Mouse (Mus musculus): ENCODE measurements around the gene Lcor. TPM values are rescaled to one million over a fixed set of nuclear protein-coding genes. Genes with fewer than 3 reads are reported as not detected.

The Lcor gene
- polyA plus RNA-seq, 1 experiment: 3.2 TPM

DNA sequence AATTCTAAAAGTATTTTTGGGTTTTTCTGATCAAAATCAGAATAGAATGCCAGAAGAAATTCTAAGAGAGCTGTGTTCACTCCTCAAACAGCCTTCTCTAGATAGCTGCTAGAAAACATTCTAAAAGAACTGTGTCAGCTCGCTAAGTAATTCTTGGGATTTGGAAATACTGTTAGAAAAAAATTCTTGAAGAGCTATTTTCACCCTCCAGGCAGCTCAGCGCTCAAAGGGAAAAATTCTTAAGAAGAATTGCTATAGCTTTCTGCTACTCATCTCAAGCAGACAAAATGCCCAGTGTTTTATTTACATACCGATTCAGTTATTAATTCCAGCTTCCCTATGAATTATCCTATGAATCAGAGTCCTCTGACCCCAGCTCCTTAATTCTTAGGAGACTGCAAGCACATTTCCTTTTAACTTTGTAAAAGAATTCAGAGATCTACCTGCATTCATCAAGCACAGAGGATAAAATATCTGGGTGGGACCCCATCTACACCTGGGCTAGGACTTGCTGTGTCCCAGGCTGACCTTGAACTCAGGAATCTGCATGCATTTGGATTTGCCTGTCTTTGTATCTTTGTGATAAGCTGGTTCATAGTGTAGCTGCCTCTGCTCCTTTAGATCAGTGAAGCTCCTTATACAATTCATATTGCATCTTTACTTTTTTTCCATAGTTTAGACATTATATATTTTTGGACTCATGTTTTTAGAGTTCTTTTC lies 5.7 kb upstream of the Lcor start:
- no peak for DNase-seq (ENCODE audit: low read depth)

DNA sequence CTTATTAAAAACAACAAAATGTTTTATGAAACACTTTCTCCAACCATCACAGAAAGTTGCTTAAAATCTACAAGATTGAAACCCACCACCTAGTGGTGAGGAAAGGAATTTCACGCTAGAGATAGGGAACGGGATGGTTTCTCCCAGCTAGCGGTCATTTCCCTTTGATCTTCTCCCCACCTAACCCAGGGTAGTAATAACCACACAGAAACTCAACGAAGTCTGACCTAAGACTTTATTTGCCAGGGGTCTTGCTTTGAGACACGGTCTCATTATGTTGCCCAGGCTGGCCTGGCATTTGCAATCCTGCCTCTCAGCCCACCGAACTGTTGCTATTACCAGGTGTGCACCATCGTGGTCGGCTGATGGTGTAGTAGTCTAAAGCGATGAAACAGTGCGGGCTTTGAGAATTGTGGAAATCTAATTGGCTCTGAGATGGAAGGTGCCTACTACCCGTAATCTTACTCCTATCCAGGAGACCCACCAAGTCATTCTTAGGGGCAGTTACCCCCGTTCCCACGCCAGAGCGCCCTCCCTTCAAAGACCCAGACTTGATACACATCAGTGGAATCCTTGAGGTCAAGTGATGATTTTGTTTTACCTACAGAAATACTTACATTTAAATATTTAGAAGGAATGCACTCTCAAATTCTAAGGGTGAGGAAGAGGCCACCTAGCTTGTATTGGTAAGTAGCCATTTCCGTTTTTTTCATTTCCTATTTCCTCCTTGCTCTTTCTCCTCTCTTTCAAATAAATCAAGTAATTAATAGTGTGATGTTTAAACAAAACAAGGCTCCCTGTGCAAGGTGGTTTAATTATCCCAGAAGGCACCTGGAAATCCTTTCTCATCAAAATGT lies 1.2 kb upstream of the Lcor start:
- no peak for DNase-seq (ENCODE audit: low read depth)

- no peak for DNase-seq (ENCODE audit: low read depth)
These were observed 599 bp upstream of the Lcor start for GRCm38 (mm10) chr19:41481887-41482189.

DNA sequence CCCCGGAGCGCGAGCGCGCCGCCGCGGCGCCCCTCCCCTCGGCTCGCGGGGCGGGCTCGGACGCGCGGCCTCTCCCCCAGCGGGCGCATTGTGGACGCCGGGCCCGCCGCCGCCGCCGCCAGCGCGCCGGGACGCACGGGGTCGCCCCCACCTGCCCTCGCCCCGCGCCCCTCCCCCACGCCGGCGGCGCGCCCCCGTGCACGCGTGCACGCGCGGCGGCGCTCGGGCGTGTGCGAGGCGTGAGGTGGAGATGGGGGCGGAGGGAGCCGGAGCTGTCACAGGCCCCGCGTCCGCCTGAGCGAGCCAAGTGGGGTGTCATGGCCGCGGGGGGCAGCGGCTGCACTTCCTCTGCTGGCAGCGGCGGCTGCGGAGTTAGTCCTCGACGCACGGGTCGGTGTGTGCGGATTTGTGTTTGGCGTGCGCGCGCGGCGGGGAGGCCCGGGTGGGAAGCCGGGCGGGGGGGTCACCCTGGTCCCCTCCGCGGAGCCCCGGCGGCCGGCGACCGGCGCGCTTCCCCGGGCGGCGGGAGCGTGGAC lies 540 bp downstream of the Lcor start:
- DNase-seq (ENCODE audit: low read depth): no peak

DNA sequence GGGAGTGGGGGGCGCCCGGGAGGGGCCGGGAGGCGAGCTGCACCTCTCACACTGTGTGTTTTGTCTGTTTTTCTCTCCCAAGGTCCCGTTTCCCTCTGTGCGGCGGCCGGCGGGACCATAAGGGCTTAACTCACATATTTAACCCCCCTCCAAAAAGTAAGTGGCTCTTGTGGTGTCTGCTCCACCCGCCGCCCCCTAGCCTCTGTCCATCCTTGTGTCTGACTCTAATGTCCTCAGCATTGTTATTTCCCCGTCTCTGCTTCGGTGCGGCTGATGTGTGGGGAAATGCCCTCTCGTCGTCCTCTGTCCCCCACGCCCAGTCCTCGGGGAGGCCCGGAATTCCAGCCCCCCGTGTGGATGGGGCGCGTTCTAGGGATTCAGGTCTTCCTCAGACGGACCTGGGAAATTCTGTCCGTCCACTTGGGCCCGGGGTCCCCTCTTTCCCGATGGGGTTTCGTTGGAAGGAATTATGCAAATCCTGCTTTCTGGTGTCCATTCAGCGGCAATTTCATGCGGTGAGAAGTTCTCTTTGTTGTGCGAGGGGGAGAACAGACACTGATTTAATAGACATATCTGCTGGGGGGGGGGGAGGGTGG lies 1.1 kb downstream of the Lcor start:
- no peak for DNase-seq (ENCODE audit: low read depth)

DNA sequence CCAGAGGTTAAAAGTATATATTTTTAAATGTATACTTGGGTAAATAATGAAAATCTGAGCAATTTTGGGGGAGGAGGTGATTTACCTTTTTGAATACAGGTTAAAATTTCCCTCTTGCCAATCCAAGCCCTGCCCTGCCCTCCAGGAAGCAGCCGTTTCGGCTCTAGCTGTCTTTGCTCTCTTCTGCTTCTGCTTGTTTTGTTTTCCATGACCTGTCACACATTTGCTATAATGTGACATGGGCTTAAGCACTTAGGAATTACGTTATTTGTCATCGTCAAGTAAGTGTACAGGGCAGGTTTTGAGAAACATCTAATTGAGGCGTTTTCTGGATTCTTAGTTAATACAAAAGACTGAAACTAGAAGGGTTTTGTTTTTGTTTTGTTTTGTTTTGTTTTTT lies 1.9 kb downstream of the Lcor start:
- no peak for DNase-seq (ENCODE audit: low read depth)

DNA sequence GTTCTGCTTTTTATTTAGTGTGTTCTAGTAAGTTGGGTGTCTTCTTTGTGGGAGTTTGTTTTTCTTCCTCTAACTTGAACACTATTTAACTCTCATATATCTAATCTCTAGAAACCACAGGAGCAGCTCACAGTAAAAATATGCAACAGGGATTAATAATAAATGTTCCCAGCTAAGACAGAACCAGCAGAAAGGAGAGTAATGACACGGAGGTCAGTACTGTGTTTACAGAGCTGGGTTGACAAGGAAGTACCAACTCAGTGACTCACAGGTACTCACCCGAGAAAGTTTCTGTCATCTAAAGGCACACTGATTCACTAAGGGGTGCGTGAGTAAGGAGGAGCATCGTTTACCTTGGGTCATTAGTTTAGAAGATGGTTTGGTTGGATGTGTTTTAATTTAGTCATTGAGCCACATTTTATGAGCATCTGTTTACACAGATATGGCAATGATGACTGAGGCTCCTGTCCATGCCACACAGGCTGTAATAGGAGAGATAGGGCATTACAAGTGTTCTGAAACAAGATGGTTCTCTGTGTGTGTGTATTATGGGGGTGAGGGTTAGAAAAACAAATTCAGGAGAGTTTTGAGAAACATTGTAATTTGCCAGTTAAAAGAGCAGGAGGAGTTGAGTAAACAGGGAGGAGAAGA lies 13.1 kb downstream of the Lcor start:
- no peak for DNase-seq (ENCODE audit: low read depth)

- DNase-seq (ENCODE audit: low read depth): no peak
These were observed 13.6 kb downstream of the Lcor start for GRCm38 (mm10) chr19:41496058-41496457.

DNA sequence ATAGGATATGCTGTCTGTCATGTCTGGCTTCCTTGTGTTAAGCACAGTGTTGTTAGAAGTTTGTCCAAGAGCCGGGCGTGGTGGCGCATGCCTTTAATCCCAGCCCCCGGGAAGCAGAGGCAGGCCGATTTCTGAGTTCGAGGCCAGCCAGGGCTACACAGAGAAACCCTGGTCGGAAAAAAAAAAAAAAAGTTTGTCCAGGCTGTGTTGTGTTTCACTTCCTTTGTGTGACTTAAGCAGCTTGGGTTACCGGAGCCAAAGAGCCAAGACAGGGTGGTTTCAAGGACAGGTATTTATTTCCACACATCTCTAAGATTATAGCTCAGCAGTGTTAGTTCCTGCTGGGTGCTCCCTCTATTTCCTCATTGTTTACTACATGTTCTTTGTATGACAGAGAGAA lies 25.4 kb downstream of the Lcor start:
- DNase-seq (ENCODE audit: low read depth): no peak

DNA sequence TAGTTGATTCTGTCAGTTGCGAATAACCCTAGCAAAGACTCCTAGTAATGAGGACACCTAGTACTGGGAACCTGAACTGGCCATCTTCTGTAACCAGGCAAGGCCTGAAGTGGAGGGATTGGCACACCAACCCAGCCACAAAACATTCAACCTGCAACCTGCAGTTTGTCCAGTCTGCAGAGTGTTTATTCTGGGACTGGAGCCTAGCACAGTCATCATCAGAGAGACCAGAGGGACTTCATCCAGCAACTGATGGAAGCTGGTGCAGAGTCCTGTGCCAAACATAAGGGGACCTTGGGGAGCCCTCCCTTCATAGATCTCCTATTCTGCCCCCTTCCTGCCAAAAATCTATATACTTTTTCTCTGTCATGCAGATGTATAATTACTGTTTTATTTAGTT lies 32.4 kb downstream of the Lcor start:
- DNase-seq (ENCODE audit: low read depth): no peak

GRCm38 (mm10) chr19:41515549-41515948 lies 33.1 kb downstream of the Lcor start:
- DNase-seq (ENCODE audit: low read depth): no peak

- DNase-seq (ENCODE audit: low read depth): no peak
These were observed 34.6 kb downstream of the Lcor start for GRCm38 (mm10) chr19:41517006-41517405.

GRCm38 (mm10) chr19:41519121-41519520 lies 36.7 kb downstream of the Lcor start:
- DNase-seq (ENCODE audit: low read depth): no peak

- DNase-seq (ENCODE audit: low read depth): no peak
These were observed 39.8 kb downstream of the Lcor start for GRCm38 (mm10) chr19:41522246-41522645.

DNA sequence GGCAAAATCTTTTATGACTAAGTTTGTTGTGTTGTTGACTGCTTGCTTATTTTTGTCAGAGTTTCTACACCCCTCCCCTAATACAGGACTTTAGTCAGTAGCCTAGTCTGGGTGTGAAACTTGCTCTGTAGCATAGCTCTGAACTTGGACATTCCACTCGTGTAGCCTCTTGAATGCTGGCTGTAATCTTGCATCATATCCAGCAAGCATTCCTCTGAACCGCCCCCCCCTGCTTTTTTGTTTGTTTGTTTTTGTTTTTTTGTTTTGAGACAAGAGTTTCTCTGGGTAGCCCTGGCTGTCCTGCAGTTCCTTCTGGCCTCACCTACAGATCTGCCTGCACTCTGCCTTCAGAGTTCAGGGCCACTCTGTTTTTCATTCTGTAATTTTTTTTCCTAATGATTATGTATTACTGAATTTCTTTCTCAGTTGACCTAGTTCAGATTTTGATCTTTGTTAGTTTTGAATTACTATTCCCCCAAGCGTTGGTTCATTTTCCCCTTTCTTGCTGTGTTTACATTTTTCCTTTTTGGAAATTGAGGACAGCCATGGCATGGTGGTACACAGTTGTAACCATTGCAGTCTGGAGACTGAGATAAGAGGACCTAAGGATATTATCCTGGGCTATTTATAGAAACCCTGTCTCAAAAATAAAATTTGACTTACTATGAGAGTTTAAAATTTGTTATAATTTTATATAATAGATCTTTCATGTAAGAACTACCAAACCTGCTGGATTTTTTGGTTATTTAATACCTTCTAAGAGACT lies 41.5 kb downstream of the Lcor start:
- no peak for DNase-seq (ENCODE audit: low read depth)

GRCm38 (mm10) chr19:41529169-41529568 lies 46.7 kb downstream of the Lcor start:
- no peak for DNase-seq (ENCODE audit: low read depth)

DNA sequence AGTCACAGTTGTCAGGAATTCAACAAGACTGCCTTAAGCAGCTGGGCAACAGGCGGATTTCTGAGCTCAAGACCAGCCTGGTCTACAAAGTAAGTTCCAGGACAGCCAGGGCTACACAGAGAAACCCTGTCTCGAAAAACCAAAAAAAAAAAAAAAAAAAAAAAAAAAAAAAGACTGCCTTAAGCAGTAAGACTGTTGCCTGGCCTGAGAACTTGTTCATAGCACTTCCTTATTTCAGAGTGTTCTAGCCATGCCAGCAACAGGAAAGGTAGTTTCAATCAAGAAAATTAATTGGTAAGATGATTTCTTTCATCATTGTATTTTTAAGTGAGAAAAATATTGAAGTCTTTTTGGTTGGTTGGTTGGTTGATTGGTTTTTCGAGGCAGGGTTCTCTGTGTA lies 51.6 kb downstream of the Lcor start:
- no peak for DNase-seq (ENCODE audit: low read depth)

- no peak for DNase-seq (ENCODE audit: low read depth)
These were observed 74.5 kb downstream of the Lcor start for GRCm38 (mm10) chr19:41556981-41557380.

DNA sequence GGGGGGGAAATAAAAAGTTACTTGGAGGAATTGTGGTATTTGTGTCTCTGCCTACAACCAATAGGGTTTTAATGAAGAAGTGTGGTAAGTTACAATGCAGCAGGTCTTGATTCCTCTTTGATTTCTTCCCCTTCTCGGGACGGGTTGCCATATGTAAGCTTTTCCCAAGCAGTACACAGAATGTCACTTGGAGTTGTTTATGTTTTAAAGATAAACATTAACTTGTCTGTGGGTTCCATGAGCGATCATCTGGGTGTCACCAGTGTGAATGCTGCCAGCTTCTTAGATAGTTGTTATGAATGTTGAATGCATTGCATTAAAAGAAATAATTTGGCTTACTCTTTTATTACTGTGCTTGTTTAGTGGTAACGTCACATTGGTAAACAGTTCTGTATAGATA lies 75.1 kb downstream of the Lcor start:
- DNase-seq (ENCODE audit: low read depth): no peak

DNA sequence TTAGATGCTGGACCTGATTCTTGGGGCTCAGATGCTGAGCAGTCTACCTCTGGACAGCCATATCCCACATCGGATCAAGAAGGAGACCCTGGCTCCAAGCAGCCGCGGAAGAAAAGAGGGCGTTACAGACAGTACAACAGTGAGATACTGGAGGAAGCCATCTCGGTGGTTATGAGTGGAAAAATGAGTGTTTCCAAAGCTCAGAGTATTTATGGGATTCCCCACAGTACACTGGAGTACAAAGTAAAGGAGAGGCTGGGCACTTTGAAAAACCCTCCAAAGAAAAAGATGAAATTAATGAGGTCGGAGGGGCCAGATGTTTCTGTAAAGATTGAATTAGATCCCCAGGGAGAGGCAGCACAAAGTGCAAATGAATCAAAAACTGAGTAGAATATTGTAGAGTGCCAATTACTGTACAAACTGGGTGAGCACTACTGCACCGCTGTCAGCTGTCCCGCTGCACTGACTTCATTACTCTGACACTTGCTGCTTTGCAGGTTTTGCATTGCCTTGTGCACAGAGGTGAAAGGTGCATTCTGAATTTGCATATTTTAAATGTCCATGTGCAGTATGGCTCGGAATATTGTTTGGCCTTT lies 76.6 kb downstream of the Lcor start:
- DNase-seq (ENCODE audit: low read depth): no peak

- DNase-seq (ENCODE audit: low read depth): no peak
These were observed 78.4 kb downstream of the Lcor start for GRCm38 (mm10) chr19:41560856-41561255.
